Mouse (Mus musculus) mouse trophoblast stem cell (cell line): ENCODE results near the gene Cyp2d22.
"Not testable (repeated sequence)": the region's sequence is repeated elsewhere in the genome, so short reads cannot be mapped to it uniquely, and the experiment has no call there.

Experiments
- in situ Hi-C, 2 experiments: fragments of 300-500 bp; cut with MseI, MboI; formaldehyde crosslinking; loops; 2 replicates in 1 of 2; 3 replicates in 1 of 2; pipeline ENCODE4 v1.15.1; 2025

Cyp2d22 gene

DNA sequence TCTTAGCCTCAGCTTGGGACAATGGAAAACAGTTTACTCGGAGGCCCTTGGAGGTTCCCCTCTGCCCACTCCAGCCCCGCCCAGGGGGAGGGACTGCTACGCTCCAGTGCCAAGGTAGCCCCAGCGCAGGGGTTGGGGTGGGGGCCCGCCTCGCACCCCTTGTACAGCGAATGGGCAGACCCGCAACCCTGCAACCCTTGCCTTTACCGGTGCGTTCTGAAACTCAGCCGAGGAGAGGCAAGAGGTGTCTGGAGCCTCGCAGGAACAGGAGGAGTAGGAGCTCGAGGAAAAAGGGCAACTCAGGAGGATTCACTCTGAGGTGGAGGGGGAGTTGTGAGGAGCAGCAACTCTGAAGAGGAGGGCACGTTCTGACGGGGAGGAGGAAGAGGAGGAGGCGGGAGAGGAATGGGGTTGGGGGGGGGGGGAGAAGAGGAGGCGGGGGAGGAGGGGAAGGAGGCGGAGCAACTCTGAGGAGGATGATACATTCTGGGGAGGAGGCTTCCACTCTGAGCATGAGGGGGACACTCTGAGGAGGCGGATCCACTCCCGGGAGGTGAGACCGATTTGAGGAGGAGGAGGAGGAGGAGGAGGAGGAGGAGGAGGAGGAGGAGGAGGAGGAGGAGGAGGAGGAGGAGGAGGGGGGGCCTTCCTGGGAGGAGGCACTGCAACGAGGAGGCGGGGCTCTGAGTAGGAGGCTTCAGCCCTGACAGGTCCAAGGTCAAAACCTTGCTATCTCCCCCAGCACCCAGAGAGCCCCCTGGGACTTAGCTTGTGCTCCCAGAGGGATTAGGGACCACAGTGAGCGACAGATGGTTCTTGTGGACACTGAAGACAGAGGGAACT lies at the start of gene Cyp2d22:
Cyp2d22 (minus strand) TSS at position 390 of the 843 bp plus-strand sequence.
- in situ Hi-C loops, result no loop called here

DNA sequence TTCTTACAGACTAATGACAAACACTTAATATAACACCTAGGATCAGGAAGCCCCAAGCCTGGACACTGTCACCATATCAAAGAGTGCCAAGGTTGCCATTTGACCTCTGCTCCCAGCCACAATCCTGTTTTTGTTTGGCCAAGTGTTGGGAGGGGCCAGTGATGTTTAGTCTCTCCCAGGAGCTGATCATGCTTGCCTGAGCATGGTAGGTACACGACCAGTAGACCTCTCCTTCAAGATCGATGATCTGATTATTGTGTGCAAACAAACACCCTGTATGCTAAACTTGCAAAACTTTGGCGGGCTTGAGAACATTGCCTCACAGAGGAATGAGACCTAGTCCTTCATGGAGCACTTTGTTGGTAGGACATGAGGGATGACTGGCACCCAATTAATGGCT lies 43.4 kb upstream of the Cyp2d22 start:
- in situ Hi-C loops, result no loop called here

DNA sequence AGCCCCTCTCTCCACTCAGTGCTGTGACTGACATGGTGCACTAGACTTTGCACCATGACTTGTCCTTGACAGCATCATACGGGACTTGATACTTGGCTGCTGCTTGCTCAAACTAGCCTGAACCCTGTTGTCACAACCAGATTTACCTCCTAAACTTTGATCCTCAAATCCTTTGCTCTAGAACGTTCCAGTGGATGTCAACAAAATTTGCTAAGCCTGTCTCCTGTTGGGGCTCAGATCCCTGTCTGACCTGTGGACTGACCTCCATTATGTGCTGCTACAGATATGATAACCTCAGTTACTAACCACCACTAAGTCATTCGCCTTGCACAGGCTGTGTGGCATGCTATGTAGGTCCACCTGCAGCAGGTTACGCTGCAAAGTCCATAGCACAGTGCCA lies 42.9 kb upstream of the Cyp2d22 start:
- in situ Hi-C loops, result no loop called here

DNA sequence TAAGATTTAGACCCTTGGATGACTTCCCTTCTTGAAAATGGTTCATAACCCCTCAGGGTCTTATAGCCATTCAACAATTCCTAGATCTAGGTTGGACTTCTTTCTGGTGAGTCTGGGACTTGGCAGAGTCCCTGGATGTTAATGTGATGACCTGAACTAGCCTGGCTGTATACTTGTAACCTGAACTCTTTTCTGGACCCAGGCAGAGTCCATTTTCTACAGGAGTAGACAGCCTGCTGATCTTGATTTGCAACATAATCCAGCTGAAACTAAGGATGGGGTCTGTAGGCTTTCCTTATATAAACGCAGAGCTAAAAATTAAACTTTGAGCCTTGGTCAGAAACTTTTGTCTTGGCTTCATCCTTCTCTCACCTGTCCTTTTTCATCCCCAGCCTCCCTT lies 38.6 kb upstream of the Cyp2d22 start:
- in situ Hi-C loops, result no loop called here

DNA sequence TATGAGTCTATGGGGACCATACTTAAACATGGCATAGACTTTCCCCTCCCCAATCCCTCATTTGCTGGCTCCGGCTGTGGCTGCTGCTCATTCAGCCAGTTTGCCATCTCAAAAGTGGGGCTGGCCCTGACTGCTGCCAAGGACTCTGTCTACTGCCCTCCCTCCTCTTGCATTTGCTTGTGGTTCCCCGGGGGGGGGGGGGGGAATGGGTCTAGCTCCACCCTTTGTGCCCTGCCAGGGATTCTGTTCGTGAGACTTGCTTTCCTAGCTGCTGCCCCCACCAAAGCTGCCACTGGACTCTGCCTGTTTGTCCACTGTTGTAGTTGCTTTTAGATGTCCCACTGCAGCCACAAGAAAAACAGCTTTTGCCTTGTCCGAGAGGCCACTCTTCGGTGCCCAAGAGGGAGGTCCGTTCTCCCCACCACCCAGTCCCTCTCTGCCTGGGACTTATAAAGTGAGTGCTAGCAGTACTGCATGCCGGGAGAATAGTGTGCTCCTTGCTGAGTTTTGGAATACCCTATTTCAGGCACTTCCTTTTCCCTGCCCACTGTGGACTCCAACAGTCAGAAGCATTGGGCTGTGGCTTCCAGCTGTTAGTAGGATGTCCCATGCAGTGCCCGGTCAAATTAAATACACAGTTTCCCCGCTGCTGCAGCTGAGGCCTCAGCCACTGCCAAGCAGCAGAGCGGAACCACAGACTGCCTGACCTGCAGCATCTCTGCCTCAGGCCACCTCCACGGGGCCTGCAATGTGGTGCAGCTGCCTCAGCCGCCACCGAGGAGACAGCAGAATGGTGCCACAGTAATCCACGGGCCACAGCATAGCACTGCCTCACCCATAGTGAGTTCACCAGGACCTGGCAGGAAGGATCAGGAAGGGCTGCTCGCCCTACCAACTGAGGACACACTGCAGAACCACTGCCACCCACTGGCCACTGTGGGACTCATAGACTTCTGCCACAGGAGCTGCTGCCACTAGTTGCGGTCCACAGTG lies 37.0 kb upstream of the Cyp2d22 start:
- in situ Hi-C loops, result no loop called here

DNA sequence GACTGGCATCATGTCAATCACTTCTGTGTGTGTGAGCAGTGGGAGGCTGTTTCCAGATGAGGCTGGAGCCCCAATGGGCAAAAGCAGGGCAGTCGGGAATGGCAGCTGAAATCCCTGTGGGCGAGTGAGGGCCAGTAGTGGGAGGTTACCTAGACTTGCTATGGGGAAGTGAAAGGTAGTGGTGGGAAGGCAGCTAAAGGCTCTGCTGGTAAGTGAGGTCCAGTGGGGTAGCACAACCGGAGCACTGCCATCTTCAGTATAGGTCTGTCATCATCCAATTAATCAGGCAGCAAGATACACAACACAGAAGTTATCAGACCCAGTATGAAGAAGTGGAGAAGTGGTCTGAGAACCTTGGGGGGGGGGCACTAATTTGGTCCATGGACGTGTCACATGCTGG lies 27.5 kb upstream of the Cyp2d22 start:
- in situ Hi-C loops, result no loop called here

DNA sequence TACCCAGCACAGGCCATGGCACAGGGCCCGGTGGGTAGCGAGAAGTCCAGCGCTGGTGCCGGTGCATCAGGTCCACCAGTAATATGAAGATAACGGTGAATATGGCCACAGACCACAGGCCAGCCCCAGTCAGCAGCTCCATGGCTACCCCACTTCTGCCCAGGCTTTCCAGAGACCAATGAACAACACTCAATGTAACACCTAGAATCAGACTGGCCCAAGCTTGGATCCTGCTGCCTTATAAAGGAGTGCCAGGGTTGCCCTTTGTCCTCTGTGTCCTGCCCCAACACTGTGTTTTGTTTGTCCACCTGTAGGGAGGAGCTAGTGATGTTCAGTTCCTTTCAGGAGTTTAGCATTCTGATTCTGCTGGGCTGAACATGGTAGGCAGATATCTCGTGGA lies 26.9 kb upstream of the Cyp2d22 start, which contains the start of gene Cyp2d10:
Cyp2d10 (minus strand) TSS at position 215 of the 400 bp plus-strand sequence.
- in situ Hi-C loops, result no loop called here

DNA sequence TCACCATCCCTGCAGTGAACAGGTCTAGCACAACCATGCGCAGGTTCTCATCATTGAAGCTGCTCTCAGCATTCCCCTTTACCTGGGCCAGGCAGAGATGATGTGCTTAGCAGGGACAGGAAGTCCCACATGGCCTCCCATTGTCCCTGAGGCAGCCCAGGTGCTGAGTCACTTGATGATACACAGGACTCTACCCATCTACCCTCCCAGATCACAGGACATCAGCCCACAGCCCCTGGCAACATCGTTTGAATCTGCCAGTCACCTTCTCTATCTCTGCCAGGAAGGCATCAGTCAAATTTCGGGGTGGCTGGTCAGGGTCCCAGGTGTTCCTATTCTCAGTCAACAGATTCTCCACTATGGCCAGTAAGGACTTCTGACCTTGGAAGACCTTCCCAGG lies 24.1 kb upstream of the Cyp2d22 start:
- in situ Hi-C loops, result no loop called here

DNA sequence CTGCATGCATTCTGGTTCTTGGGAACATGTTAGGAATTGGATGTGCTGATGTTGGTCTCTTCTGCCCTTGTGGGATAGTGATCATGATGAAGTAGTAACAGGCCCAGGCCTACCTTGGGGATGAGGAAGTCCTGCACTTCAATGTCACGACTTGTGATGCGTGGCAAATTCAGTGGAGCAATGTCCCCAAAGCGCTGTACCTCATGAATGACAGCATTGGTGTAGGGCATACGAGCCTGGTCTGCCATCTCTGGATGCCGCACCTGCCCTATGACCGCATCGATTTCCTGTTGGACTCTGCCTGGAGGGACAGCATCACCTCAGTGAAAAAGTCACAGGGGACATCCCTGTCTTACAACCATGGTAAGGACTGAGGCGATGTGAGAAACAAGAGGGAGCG lies 23.5 kb upstream of the Cyp2d22 start:
- in situ Hi-C loops, result no loop called here

DNA sequence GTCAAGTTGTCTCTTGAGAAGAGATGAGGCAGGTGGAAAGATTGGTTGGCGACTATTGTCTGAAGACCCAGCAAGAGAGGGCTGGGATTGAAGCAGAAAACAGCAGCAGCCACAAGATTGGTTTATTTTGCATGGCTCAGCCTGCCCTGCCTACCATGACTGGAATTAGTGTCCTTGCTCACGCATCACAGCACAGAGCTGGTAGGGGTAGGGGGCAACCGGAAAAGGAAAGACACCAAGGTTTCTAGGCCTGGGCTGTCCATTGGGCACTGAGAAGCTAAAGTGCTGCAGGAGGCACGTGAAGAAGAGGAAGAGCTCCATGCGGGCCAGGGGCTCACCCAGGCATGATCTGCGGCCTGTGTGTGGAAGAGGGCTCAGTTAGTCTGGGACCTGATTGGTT lies 22.7 kb upstream of the Cyp2d22 start:
- in situ Hi-C loops, result no loop called here

DNA sequence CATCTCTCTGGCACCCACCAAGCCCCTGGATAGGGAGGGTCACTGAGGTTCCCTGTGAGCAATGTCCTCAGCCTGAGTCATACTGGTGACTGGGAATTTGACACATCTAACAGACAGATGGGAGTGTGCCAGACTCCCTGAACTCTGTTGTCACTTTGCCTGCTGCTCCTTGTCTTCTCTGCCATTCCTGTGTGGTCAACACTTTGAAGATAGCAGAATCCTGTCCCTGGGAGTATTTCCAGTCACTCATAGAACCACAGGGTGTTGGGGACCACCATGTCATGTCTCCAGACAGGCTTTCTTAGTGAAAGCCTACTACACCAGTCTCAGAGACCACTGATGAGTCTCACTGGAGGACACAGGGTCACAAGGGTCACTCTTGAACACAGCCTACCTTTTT lies 22.0 kb upstream of the Cyp2d22 start:
- in situ Hi-C loops, result no loop called here

DNA sequence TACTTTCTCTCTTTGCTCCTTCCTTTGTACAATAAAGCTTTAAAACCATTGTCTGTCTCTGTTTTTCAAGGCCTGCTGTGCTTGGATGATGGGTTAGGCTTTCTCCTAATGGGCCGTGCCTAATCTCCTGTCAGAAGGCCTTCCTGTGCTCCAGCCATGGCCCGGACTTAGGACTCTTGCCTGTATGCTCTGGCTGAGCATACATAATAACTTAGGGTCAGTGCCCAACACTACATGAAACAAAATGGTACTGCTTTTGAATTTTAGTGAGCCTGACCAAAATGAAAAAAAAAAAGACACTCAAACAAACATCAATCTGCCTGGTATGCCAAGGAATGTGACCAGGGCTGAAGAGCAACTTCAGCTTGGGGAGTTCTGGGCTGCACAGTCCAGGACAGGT lies 21.5 kb upstream of the Cyp2d22 start:
- in situ Hi-C loops, result no loop called here

DNA sequence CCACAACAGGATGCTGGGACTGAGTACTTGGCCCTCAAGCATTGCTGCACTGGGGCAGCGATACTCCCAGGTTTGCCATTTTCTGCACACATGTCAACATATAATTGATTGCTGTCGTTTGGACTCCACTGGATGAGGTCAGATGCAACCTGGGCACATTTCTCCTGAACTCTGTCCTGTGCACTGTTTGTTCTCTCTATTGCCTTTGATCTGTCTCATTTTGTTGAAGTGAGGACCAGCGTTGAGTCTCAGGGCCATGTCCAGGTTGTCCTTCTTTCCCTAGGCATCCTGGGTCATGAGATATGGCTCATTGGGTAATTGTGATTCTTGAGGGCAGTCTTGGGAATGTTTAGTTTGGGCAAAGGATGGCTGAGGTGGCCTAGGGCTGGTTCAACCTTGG lies 15.9 kb upstream of the Cyp2d22 start:
- in situ Hi-C loops, result loop anchor here (5.0 kb wide), 1 partner anchor 51 kb away; no protein-coding TSS in a partner anchor

DNA sequence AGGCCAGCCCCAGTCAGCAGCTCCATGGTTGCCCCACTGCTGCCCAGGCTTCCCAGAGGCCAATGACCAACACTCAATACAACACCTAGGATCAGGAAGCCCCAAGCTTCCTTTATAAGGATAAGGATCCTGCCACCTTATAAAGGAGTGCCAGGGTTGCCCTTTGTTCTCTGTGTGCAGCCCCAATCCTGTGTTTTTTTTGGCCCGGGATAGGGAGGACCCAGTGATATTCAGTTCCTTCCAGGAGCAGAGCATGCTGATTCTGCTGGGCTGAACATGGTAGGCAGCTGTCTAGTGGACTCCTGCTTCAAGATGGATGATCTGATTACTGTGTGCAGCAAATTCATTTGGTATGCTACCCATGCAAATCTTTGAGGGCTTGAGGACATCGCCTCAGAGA lies 13.9 kb upstream of the Cyp2d22 start, which contains the start of gene Cyp2d11:
Cyp2d11 (minus strand) TSS at position 101 of the 400 bp plus-strand sequence.
- in situ Hi-C loops, result not testable (repeated sequence)

DNA sequence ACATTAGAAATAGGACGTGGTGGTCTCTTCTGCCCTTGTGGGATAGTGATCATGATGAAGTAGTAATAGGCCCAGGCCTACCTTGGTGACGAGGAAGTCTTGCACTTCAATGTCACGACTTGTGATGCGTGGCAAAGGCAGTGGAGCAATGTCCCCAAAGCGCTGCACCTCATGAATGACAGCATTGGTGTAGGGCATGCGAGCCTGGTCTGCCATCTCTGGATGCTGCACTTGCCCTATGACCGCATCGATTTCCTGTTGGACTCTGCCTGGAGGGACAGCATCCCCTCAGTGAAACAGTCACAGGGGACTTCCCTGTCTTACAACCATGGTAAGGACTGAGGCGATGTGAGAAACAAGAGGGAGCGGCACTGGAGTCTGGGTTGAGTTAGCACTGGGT lies 9.9 kb upstream of the Cyp2d22 start:
- in situ Hi-C loops, result not testable (repeated sequence)

DNA sequence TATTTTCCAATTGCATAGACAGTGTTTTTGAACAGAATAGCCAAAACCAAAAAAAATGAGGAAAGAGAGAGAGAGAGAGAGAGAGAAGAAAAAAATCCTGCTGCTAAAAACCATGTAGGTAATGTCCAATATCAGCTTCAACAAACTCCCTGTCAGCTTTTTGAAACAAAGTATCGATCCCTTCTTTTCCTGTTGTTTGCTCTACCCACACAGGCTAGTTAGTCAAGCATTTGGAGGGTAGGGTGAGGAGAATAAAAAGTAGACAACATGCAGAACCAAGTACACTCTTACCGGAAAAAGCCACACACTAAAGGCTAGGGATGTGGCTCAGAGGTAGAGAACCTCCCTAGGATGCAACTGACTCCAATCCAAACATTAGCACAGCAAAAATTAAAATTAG lies 5.7 kb upstream of the Cyp2d22 start:
- in situ Hi-C loops, result no loop called here

DNA sequence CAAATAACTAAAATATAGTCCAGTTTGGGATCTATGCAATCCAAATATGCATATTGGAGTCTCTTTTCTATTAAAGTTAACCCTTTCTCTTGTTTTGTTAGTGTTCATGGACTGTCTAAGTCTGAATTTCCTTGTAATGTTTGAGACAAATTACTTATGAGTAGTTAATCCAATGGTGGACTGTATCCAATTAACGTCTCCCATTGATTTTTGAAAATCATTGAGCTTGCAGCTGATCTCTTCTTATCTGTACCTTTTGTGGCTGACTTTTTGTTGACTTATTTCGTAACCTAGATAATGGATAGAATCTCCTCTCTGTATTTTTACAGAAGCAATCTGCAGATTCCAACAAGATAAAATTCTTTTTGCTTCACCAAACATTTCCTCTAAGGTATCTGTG lies 2.4 kb upstream of the Cyp2d22 start:
- in situ Hi-C loops, result no loop called here

DNA sequence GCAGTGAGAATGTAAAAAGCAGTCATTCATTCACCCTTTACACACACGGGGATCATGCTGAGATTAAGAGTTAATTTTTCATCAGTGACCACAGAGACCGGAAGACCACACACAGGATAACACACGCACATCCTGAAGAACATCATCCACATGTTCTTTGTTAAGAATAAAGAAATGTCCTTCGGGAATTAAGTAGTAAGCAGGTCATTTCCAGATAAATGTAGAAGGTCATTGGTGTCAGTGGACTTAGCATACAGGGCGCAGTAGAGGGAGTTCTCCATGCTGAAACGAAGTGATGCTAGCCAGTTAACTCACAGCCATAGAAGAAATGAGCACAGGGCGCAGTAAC lies 628 bp upstream of the Cyp2d22 start:
- in situ Hi-C loops, result no loop called here

DNA sequence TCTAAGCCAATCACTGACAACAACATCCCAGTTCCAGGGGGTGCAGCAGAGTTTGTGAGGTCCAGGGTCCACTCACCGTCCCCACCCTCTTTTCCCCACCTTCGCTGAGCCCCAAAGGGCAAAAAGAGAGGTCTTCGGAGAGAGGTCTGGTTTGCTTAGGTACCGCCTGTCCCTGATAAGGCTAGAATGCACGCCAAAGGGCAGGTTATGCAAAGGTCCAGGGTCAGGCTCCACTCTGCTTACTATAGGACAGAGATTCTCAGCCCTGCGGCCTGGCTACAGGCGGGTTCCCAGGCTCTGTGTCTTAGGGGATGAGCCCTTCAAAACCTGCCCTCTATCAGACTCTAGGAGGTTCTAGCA lies 569 bp downstream of the Cyp2d22 start:
- in situ Hi-C loops, result no loop called here

DNA sequence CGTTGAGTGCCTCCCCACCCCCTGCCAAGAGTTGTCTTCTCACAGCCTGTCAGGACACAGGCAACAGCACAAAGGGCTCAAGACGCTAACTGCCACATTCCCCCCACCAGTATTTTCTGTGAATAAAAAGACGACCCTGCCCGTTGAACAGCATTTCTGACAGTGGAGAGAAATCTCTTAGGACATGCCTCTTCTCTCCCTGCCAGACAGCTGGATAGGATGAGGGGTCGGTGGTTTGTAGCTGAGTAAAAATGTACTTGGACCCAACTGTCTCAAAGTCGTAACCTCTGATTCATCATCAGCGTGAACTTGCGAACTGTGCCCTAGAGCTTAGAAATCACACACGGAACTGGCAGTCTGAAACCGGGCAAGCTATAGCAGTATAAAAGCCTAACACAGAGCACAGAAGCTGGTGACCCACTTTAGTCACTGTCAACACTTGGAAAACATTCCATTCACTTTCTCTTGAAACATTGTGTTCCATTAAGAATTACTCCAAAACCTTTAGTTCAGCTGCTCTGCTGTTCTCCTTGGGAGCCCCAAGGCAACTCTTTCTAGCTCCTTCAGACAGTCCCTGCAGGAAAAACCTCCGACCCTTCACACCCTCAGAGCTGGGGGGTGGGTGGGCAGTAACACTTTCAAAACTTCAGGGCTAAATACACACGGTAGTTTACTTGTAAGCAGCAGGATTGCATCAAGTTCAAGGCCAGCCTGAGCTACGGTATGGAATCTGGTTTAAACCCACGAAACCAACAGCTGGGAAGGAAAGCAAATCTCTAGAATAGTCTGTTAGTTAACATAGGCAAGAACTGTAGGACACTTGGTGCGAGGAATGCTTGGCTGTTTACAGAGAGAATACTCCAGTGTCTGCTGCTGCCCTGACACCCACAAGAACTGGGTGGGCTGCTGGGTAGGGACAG lies 1.5 kb downstream of the Cyp2d22 start:
- in situ Hi-C loops, result no loop called here

DNA sequence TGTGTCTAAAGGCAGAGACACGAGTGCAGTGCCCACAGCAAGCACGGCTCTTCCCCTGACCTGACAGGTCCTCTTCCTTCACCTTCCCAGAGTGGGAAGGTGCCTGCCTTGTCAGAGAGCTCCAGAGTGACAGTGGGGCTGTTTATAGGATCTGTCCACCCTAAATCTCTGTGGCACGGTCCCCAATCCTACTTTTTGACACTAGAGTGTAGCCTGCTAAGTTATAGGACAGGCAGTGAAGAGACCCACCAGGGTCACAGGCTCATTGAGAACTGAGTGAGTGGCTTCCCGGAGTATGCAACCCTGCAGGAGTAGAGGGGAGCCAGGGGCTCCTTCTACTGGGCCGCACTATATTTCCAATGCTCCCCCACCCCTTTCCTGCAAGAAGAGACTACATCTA lies 2.4 kb downstream of the Cyp2d22 start:
- in situ Hi-C loops, result no loop called here
